Mouse (Mus musculus) hindbrain, embryonic 12.5 days (tissue): Measurements from ENCODE around the gene Mrpl19. TPM values are rescaled to one million over a fixed set of nuclear protein-coding genes. Genes with fewer than 3 reads are reported as not detected.

ENCODE experiments used
- ATAC-seq: fragments of 200-750 bp; cut with Nextera tagmentation; 2 replicates; pipeline ENCODE4 v1.8.0; 2017; ENCODE audit warnings: moderate TSS enrichment; ENCODE audit not compliant: low FRiP score
- H3K27ac ChIP-seq: fragments of 300-500 bp; sonication (generic); 2 replicates; pipeline ENCODE4 v1.5.1; 2016; ENCODE audit warnings: mild to moderate bottlenecking
- H3K27me3 ChIP-seq: fragments of 300-500 bp; sonication (generic); 2 replicates; pipeline ENCODE4 v1.6.1; 2016; ENCODE audit warnings: mild to moderate bottlenecking
- H3K36me3 ChIP-seq: fragments of 300-500 bp; sonication (generic); 2 replicates; pipeline ENCODE4 v1.6.1; 2016; ENCODE audit warnings: mild to moderate bottlenecking
- H3K4me1 ChIP-seq: fragments of 300-500 bp; sonication (generic); 2 replicates; pipeline ENCODE4 v1.6.1; 2016
- H3K4me2 ChIP-seq: fragments of 300-500 bp; sonication (generic); replicated peaks from 2 replicates; pipeline ENCODE4 v1.6.1; 2016; ENCODE audit warnings: mild to moderate bottlenecking
- H3K4me3 ChIP-seq: fragments of 300-500 bp; sonication (generic); 2 replicates; pipeline ENCODE4 v1.5.1; 2016; ENCODE audit warnings: mild to moderate bottlenecking
- H3K9ac ChIP-seq: fragments of 300-500 bp; sonication (generic); 2 replicates; pipeline ENCODE4 v1.6.1; 2016; ENCODE audit warnings: mild to moderate bottlenecking, moderate library complexity
- H3K9me3 ChIP-seq: fragments of 300-500 bp; sonication (generic); replicated peaks from 2 replicates; pipeline ENCODE4 v1.6.1; 2016; ENCODE audit warnings: mild to moderate bottlenecking
- WGBS: fragments of 180-500 bp; shearing (Covaris S2); methylation state at CpG from one replicate; pipeline ENCODE4 v1.1.7; 2016; 5-methylcytosine and 5-hydroxymethylcytosine counted together
- polyA plus RNA-seq: library from polyadenylated mRNA; unstranded; fragments of >200 nt; fragmentation: Nextera tagmentation; extraction: Ambion mirVana; gene quantifications from 2 replicates; pipeline ENCODE4 v1.2.1, GENCODE M21; 2016

Gene Mrpl19
- polyA plus RNA-seq, 1 experiment from 2014 or later: 48.9 TPM

GRCm38 (mm10) chr6:81966068-81966544 is 348 bp upstream of the Mrpl19 start:
- peak; percentile 76 for ATAC-seq
- Histone ChIP-seq H3K27me3 (no peaks in the 10 kb centered on the region), H3K4me2 (peak overlapping the region; percentile 71), H3K36me3 (peaks cover 22% of the 10 kb centered on the region), H3K9ac (no peak overlapping the region), H3K27ac (no peak overlapping the region), H3K9me3 (no peaks in the 10 kb centered on the region), H3K4me3 (peak overlapping the region; percentile 90), H3K4me1 (peaks cover 10% of the 10 kb centered on the region)
- 51% methylated on average over 2 of the region's 2 CpGs for WGBS

- Histone ChIP-seq H3K4me1 (peaks cover 9% of the 10 kb centered on the region), H3K4me3 (no peak overlapping the region), H3K9me3 (no peaks in the 10 kb centered on the region), H3K27me3 (no peaks in the 10 kb centered on the region), H3K27ac (no peak overlapping the region), H3K9ac (no peak overlapping the region), H3K4me2 (no peak overlapping the region), H3K36me3 (peaks cover 75% of the 10 kb centered on the region)
- ATAC-seq: no peak
- WGBS: 95% methylated on average over 1 of the region's 1 CpGs
These were observed 5.5 kb downstream of the Mrpl19 start for GRCm38 (mm10) chr6:81960284-81960683.

- H3K9me3 ChIP-seq: no peaks in the 10 kb centered on the region
These were observed 5.9 kb downstream of the Mrpl19 start for GRCm38 (mm10) chr6:81959866-81960265.

GRCm38 (mm10) chr6:81957992-81958391 is 7.8 kb downstream of the Mrpl19 start:
- Histone ChIP-seq H3K27ac (no peak overlapping the region), H3K9ac (no peak overlapping the region), H3K4me1 (no peaks in the 10 kb centered on the region), H3K36me3 (peaks cover 82% of the 10 kb centered on the region), H3K27me3 (no peaks in the 10 kb centered on the region), H3K4me3 (no peak overlapping the region), H3K9me3 (no peaks in the 10 kb centered on the region), H3K4me2 (no peak overlapping the region)
- WGBS: 89% methylated on average over 11 of the region's 11 CpGs
- no peak for ATAC-seq

More at GRCm38 (mm10) chr6:81959866-81960265, 5.9 kb downstream of the Mrpl19 start:
- no peak overlapping the region for H3K4me3 ChIP-seq
- peaks cover 5% of the 10 kb centered on the region for H3K4me1 ChIP-seq
- no peak overlapping the region for H3K9ac ChIP-seq
- H3K36me3 ChIP-seq: peaks cover 80% of the 10 kb centered on the region
- no peaks in the 10 kb centered on the region for H3K27me3 ChIP-seq
- ATAC-seq: no peak
- no peak overlapping the region for H3K27ac ChIP-seq
- 96% methylated on average over 8 of the region's 8 CpGs for WGBS
- no peak overlapping the region for H3K4me2 ChIP-seq

GRCm38 (mm10) chr6:81956399-81956798 is 9.4 kb downstream of the Mrpl19 start:
- Histone ChIP-seq H3K36me3 (peaks cover 82% of the 10 kb centered on the region), H3K4me3 (no peak overlapping the region), H3K9me3 (no peaks in the 10 kb centered on the region), H3K4me2 (no peak overlapping the region), H3K4me1 (no peaks in the 10 kb centered on the region), H3K27ac (no peak overlapping the region), H3K9ac (no peak overlapping the region), H3K27me3 (no peaks in the 10 kb centered on the region)
- ATAC-seq: no peak
- 86% methylated on average over 4 of the region's 4 CpGs for WGBS

- ATAC-seq: no peak
- H3K36me3 ChIP-seq: peaks cover 82% of the 10 kb centered on the region
- H3K27me3 ChIP-seq: no peaks in the 10 kb centered on the region
- H3K4me2 ChIP-seq: no peak overlapping the region
- H3K4me3 ChIP-seq: no peak overlapping the region
- no peak overlapping the region for H3K9ac ChIP-seq
- WGBS: 89% methylated on average over 5 of the region's 5 CpGs
- H3K9me3 ChIP-seq: no peaks in the 10 kb centered on the region
- H3K27ac ChIP-seq: no peak overlapping the region
- H3K4me1 ChIP-seq: no peaks in the 10 kb centered on the region
These were observed 10.6 kb downstream of the Mrpl19 start for GRCm38 (mm10) chr6:81955133-81955532.

- WGBS: 97% methylated on average over 6 of the region's 6 CpGs
- no peaks in the 10 kb centered on the region for H3K9me3 ChIP-seq
- H3K4me3 ChIP-seq: no peak overlapping the region
- no peaks in the 10 kb centered on the region for H3K27me3 ChIP-seq
- H3K27ac ChIP-seq: no peak overlapping the region
- no peak for ATAC-seq
- no peak overlapping the region for H3K9ac ChIP-seq
- H3K4me2 ChIP-seq: no peak overlapping the region
- H3K36me3 ChIP-seq: peaks cover 87% of the 10 kb centered on the region
- no peaks in the 10 kb centered on the region for H3K4me1 ChIP-seq
These were observed 18.9 kb downstream of the Mrpl19 start for GRCm38 (mm10) chr6:81946906-81947305.

- WGBS: 93% methylated on average over 3 of the region's 3 CpGs
- Histone ChIP-seq H3K27ac (no peak overlapping the region), H3K4me2 (no peak overlapping the region), H3K9me3 (no peaks in the 10 kb centered on the region), H3K27me3 (no peaks in the 10 kb centered on the region), H3K4me3 (no peak overlapping the region), H3K9ac (no peak overlapping the region), H3K4me1 (no peaks in the 10 kb centered on the region), H3K36me3 (peaks cover 82% of the 10 kb centered on the region)
- ATAC-seq: no peak
These were observed 21.3 kb downstream of the Mrpl19 start for GRCm38 (mm10) chr6:81944432-81944831.

GRCm38 (mm10) chr6:81943281-81943680 is 22.5 kb downstream of the Mrpl19 start:
- H3K36me3 ChIP-seq: peaks cover 75% of the 10 kb centered on the region

GRCm38 (mm10) chr6:81941718-81942117 is 24.0 kb downstream of the Mrpl19 start:
- peaks cover 74% of the 10 kb centered on the region for H3K36me3 ChIP-seq
- no peak overlapping the region for H3K27ac ChIP-seq
- WGBS: 94% methylated on average over 5 of the region's 5 CpGs
- no peak overlapping the region for H3K9ac ChIP-seq
- no peak for ATAC-seq
- no peaks in the 10 kb centered on the region for H3K4me1 ChIP-seq
- H3K27me3 ChIP-seq: no peaks in the 10 kb centered on the region
- no peak overlapping the region for H3K4me2 ChIP-seq
- no peak overlapping the region for H3K4me3 ChIP-seq
- H3K9me3 ChIP-seq: no peaks in the 10 kb centered on the region

More at GRCm38 (mm10) chr6:81943281-81943680, 22.5 kb downstream of the Mrpl19 start:
- Histone ChIP-seq H3K27me3 (no peaks in the 10 kb centered on the region), H3K9ac (no peak overlapping the region), H3K4me3 (no peak overlapping the region), H3K27ac (no peak overlapping the region), H3K4me1 (no peaks in the 10 kb centered on the region), H3K9me3 (no peaks in the 10 kb centered on the region), H3K4me2 (no peak overlapping the region)
- 87% methylated on average over 2 of the region's 2 CpGs for WGBS
- no peak for ATAC-seq

GRCm38 (mm10) chr6:81933281-81933680 is 32.5 kb downstream of the Mrpl19 start:
- Histone ChIP-seq H3K36me3 (peaks cover 75% of the 10 kb centered on the region), H3K9me3 (no peaks in the 10 kb centered on the region), H3K27ac (no peak overlapping the region), H3K4me3 (no peak overlapping the region), H3K9ac (no peak overlapping the region), H3K4me2 (no peak overlapping the region), H3K27me3 (no peaks in the 10 kb centered on the region), H3K4me1 (no peaks in the 10 kb centered on the region)
- 99% methylated on average over 3 of the region's 3 CpGs for WGBS
- ATAC-seq: no peak

GRCm38 (mm10) chr6:81929402-81929801 is 36.4 kb downstream of the Mrpl19 start:
- Histone ChIP-seq H3K27ac (no peak overlapping the region), H3K36me3 (peaks cover 62% of the 10 kb centered on the region), H3K4me3 (no peak overlapping the region), H3K27me3 (no peaks in the 10 kb centered on the region), H3K9ac (no peak overlapping the region), H3K4me1 (peaks cover 4% of the 10 kb centered on the region), H3K9me3 (no peaks in the 10 kb centered on the region), H3K4me2 (no peak overlapping the region)
- 92% methylated on average over 4 of the region's 4 CpGs for WGBS
- no peak for ATAC-seq

GRCm38 (mm10) chr6:81924304-81924703 is 41.5 kb downstream of the Mrpl19 start:
- WGBS: 19% methylated on average over 5 of the region's 5 CpGs
- Histone ChIP-seq H3K27me3 (no peaks in the 10 kb centered on the region), H3K9ac (peak overlapping the region; percentile 82), H3K4me2 (peak overlapping the region; percentile 59), H3K4me1 (peaks cover 9% of the 10 kb centered on the region), H3K4me3 (peak overlapping the region; percentile 58), H3K27ac (no peak overlapping the region), H3K36me3 (peaks cover 23% of the 10 kb centered on the region), H3K9me3 (no peaks in the 10 kb centered on the region)
- no peak for ATAC-seq
